Mouse (Mus musculus) CH12.LX (cell line): Measurements from ENCODE around the gene Gm49383. TPM values are rescaled to one million over a fixed set of nuclear protein-coding genes. Genes with fewer than 3 reads are reported as not detected.

Source experiments
- DNase-seq: peaks from one replicate; pipeline ENCODE4 v3.0.0-alpha.2; 2013; ENCODE audit errors: extremely low read depth
- H3K27ac ChIP-seq: 2 replicates; pipeline ENCODE4 v1.5.1; 2012; ENCODE audit warnings: low read depth, mild to moderate bottlenecking, control low read depth, moderate library complexity; ENCODE audit not compliant: insufficient read depth
- H3K27me3 ChIP-seq: replicated peaks from 2 replicates; pipeline ENCODE3; 2012; ENCODE audit warnings: inconsistent platforms
- H3K36me3 ChIP-seq, 2 experiments: replicated peaks in 1 of 2; 2 replicates each; pipeline versions ENCODE3 to v1.6.1; 2012; ENCODE audit warnings: inconsistent platforms in 1 of 2, low read length in 1 of 2, mild to moderate bottlenecking in 1 of 2, mixed read lengths in 1 of 2, moderate library complexity in 1 of 2; ENCODE audit not compliant: control insufficient read depth in 1 of 2, insufficient read depth in 1 of 2
- H3K4me1 ChIP-seq, 2 experiments: 2 replicates each; pipeline ENCODE4 v1.6.1; 2012; ENCODE audit warnings: inconsistent platforms in 1 of 2, moderate library complexity in 1 of 2; ENCODE audit not compliant: insufficient read depth in 2 of 2, control insufficient read depth in 1 of 2
- H3K4me2 ChIP-seq: 2 replicates; pipeline ENCODE4 v1.6.1; 2012; ENCODE audit warnings: low read depth, mild to moderate bottlenecking, control low read depth; ENCODE audit not compliant: poor library complexity, insufficient read depth, severe bottlenecking
- H3K4me3 ChIP-seq, 3 experiments: fragments of 150-350 bp in 1 of 3; sonication (generic) in 1 of 3; replicated peaks in 1 of 3; 2 replicates each; pipeline versions ENCODE3 to v1.5.1; 2011 to 2012; ENCODE audit warnings: low read depth in 2 of 3, low read length in 2 of 3, mild to moderate bottlenecking in 2 of 3, moderate library complexity in 2 of 3, control low read depth in 1 of 3, improper control_type of control experiment in 1 of 3, inconsistent platforms in 1 of 3, mixed read lengths in 1 of 3; ENCODE audit not compliant: poor library complexity in 1 of 3
- H3K79me2 ChIP-seq: replicated peaks from 2 replicates; pipeline ENCODE4 v1.6.1; 2012; ENCODE audit warnings: mild to moderate bottlenecking, moderate library complexity; ENCODE audit not compliant: control insufficient read depth, poor library complexity, insufficient read depth, severe bottlenecking; ENCODE audit errors: extremely low read depth
- H3K9ac ChIP-seq: 2 replicates; pipeline ENCODE4 v1.6.1; 2012; ENCODE audit warnings: low read depth, mild to moderate bottlenecking, control low read depth, moderate library complexity; ENCODE audit not compliant: insufficient read depth
- H3K9me3 ChIP-seq: replicated peaks from 2 replicates; pipeline ENCODE3; 2012; ENCODE audit warnings: low read length, inconsistent platforms, mixed read lengths
- BHLHE40 ChIP-seq: IDR thresholded peaks from 2 replicates; pipeline ENCODE4 v1.6.1; 2011; ENCODE audit warnings: mild to moderate bottlenecking, low read depth, low read length, improper control_type of control experiment
- CHD1 ChIP-seq: IDR thresholded peaks from 2 replicates; pipeline ENCODE4 v1.6.1; 2012; ENCODE audit warnings: low read depth, low read length, improper control_type of control experiment, inconsistent platforms
- CHD2 ChIP-seq: IDR thresholded peaks from 2 replicates; pipeline ENCODE4 v1.6.1; 2011; ENCODE audit warnings: low read length, improper control_type of control experiment
- ELF1 ChIP-seq: IDR thresholded peaks from 2 replicates; pipeline ENCODE4 v1.6.1; 2014; ENCODE audit warnings: low read depth, mild to moderate bottlenecking, inconsistent platforms, low read length, improper control_type of control experiment
- HCFC1 ChIP-seq: IDR thresholded peaks from 2 replicates; pipeline ENCODE4 v1.6.1; 2012; ENCODE audit warnings: low read depth, mild to moderate bottlenecking, inconsistent platforms, low read length, improper control_type of control experiment
- IRF4 ChIP-seq: IDR thresholded peaks from 2 replicates; pipeline ENCODE4 v1.6.1; 2014; ENCODE audit warnings: low read depth, mild to moderate bottlenecking, inconsistent platforms, low read length, improper control_type of control experiment
- JUN ChIP-seq: IDR thresholded peaks from 2 replicates; pipeline ENCODE4 v1.6.1; 2011; ENCODE audit warnings: low read depth, mild to moderate bottlenecking, low read length, improper control_type of control experiment, moderate library complexity; ENCODE audit not compliant: insufficient read depth
- KAT2A ChIP-seq: IDR thresholded peaks from 2 replicates; pipeline ENCODE4 v1.6.1; 2012; ENCODE audit warnings: low read length, improper control_type of control experiment, inconsistent platforms; ENCODE audit not compliant: insufficient replicate concordance
- MAFK ChIP-seq: IDR thresholded peaks from 2 replicates; pipeline ENCODE4 v1.6.1; 2011; ENCODE audit warnings: low read length, improper control_type of control experiment; ENCODE audit not compliant: insufficient replicate concordance
- MAX ChIP-seq: IDR thresholded peaks from 2 replicates; pipeline ENCODE4 v1.6.1; 2011; ENCODE audit warnings: low read length, improper control_type of control experiment
- MAZ ChIP-seq: IDR thresholded peaks from 2 replicates; pipeline ENCODE4 v1.6.1; 2012; ENCODE audit warnings: low read depth, mild to moderate bottlenecking, inconsistent platforms, low read length, improper control_type of control experiment, moderate library complexity
- MXI1 ChIP-seq: IDR thresholded peaks from 2 replicates; pipeline ENCODE4 v1.6.1; 2011; ENCODE audit warnings: mild to moderate bottlenecking, low read depth, low read length, improper control_type of control experiment
- MYC ChIP-seq: IDR thresholded peaks from 2 replicates; pipeline ENCODE4 v1.6.1; 2011; ENCODE audit warnings: low read depth, mild to moderate bottlenecking, improper control_type of control experiment, low read length
- NELFE ChIP-seq: IDR thresholded peaks from 2 replicates; pipeline ENCODE4 v1.6.1; 2011; ENCODE audit warnings: low read depth, low read length, improper control_type of control experiment
- NRF1 ChIP-seq: IDR thresholded peaks from 2 replicates; pipeline ENCODE4 v1.6.1; 2014; ENCODE audit warnings: low read depth, mild to moderate bottlenecking, inconsistent platforms, low read length, improper control_type of control experiment, moderate library complexity
- PAX5 ChIP-seq: IDR thresholded peaks from 2 replicates; pipeline ENCODE4 v1.6.1; 2012; ENCODE audit warnings: low read length, inconsistent platforms, mixed read lengths
- POLR2A ChIP-seq: IDR thresholded peaks from 2 replicates; pipeline ENCODE4 v1.6.1; 2011; ENCODE audit warnings: low read depth, mild to moderate bottlenecking, improper control_type of control experiment, low read length
- POLR2AphosphoS2 ChIP-seq: IDR thresholded peaks from 2 replicates; pipeline ENCODE4 v1.6.1; 2011; ENCODE audit warnings: low read depth, low read length, improper control_type of control experiment
- RAD21 ChIP-seq: IDR thresholded peaks from 2 replicates; pipeline ENCODE4 v1.6.1; 2011; ENCODE audit warnings: low read depth, mild to moderate bottlenecking, low read length, improper control_type of control experiment, moderate library complexity
- SIN3A ChIP-seq: IDR thresholded peaks from 2 replicates; pipeline ENCODE4 v1.6.1; 2012; ENCODE audit warnings: low read length, improper control_type of control experiment, inconsistent platforms
- SMC3 ChIP-seq: IDR thresholded peaks from 2 replicates; pipeline ENCODE4 v1.6.1; 2011; ENCODE audit warnings: low read depth, low read length, improper control_type of control experiment
- TBP ChIP-seq: conservative IDR thresholded peaks from 2 replicates; pipeline ENCODE4 v1.6.1; 2011; ENCODE audit warnings: low read depth, low read length, improper control_type of control experiment
- TCF12 ChIP-seq: IDR thresholded peaks from 2 replicates; pipeline ENCODE4 v1.6.1; 2014; ENCODE audit warnings: low read depth, mild to moderate bottlenecking, inconsistent platforms, low read length, improper control_type of control experiment
- UBTF ChIP-seq: IDR thresholded peaks from 2 replicates; pipeline ENCODE4 v1.6.1; 2012; ENCODE audit warnings: low read depth, mild to moderate bottlenecking, inconsistent platforms, low read length, improper control_type of control experiment, moderate library complexity
- USF2 ChIP-seq: conservative IDR thresholded peaks from 2 replicates; pipeline ENCODE4 v1.6.1; 2011; ENCODE audit warnings: low read depth, low read length, improper control_type of control experiment
- ZC3H11A ChIP-seq: IDR thresholded peaks from 2 replicates; pipeline ENCODE4 v1.6.1; 2012; ENCODE audit warnings: low read depth, mild to moderate bottlenecking, inconsistent platforms, low read length, improper control_type of control experiment
- ZMIZ1 ChIP-seq: IDR thresholded peaks from 2 replicates; pipeline ENCODE4 v1.6.1; 2012; ENCODE audit warnings: low read depth, mild to moderate bottlenecking, inconsistent platforms, low read length, improper control_type of control experiment
- dilution Hi-C: fragments of 300-500 bp; cut with MboI; formaldehyde crosslinking; loops from 2 replicates; pipeline ENCODE4 v1.14.3; 2020; ENCODE audit warnings: low sequenced_read_pairs; ENCODE audit not compliant: extremely low pct_unique_long_range_greater_than_20kb, extremely low pct_ligation_motif_present
- in situ Hi-C: fragments of 300-500 bp; cut with MboI; formaldehyde crosslinking; loops from 3 replicates; pipeline ENCODE4 v1.14.3; 2019; ENCODE audit warnings: low sequenced_read_pairs, low pct_ligation_motif_present, low pct_unique_long_range_greater_than_20kb, mixed read lengths
- polyA plus RNA-seq: library from polyadenylated mRNA; unstranded; fragments of >175 nt; gene quantifications from 2 replicates; pipeline ENCODE4 v1.2.1, GENCODE M21; 2012; ENCODE audit warnings: low read depth; ENCODE audit not compliant: insufficient read length
- total RNA-seq, 2 experiments: library from RNA; depleted of rRNA; stranded (reverse); fragments of 300-350 nt in 1 of 2; fragments of >200 nt in 1 of 2; gene quantifications; 2 replicates each; pipeline ENCODE4 v1.2.3; 2012 to 2014

The Gm49383 gene
- total and polyA plus RNA-seq, 3 experiments, result 19.1 to 52.1 (median 21.3) TPM

- peaks cover 14 to 47% of the 10 kb centered on the region in 2 experiments for H3K36me3 ChIP-seq
- in situ Hi-C loops, result no loop called here
- peak within 1 kb of the TSS; percentile 75 to 95 (median 92) for H3K4me3 ChIP-seq
- H3K9me3 ChIP-seq, result no peaks in the 10 kb centered on the region
- H3K27ac ChIP-seq, result peak within 1 kb of the TSS; percentile 72
- H3K4me1 ChIP-seq, result peaks cover 7 to 21% of the 10 kb centered on the region in 2 experiments; a peak in 3 of 4 replicates
- peak within 1 kb of the TSS; percentile 88 for H3K9ac ChIP-seq
- H3K4me2 ChIP-seq, result peak within 1 kb of the TSS; percentile 74
- DNase-seq, result peak; percentile 97
- TF ChIP-seq SMC3 (no peak), UBTF (peak; percentile 85), NRF1 (peak; percentile 27; the same call in 1 of the 2 replicates), JUN (no peak), KAT2A (peak; percentile 60; the same call in 1 of the 2 replicates), ZC3H11A (no peak), PAX5 (no peak), MYC (peak; percentile 76; the same call in 1 of the 2 replicates), TCF12 (peak; percentile 97), MXI1 (peak; percentile 89), ELF1 (peak; percentile 90), NELFE (peak; percentile 98), TBP (peak; percentile 83), POLR2AphosphoS2 (peak; percentile 67; the same call in 1 of the 2 replicates), POLR2A (peak; percentile 97), ZMIZ1 (peak; percentile 98), RAD21 (no peak), MAZ (peak; percentile 40; the same call in 1 of the 2 replicates), CHD1 (no peak), IRF4 (peak; percentile 30), MAFK (no peak), CHD2 (peak; percentile 88), SIN3A (peak; percentile 59; the same call in 1 of the 2 replicates), USF2 (no peak), HCFC1 (peak; percentile 77), MAX (peak; percentile 53; the same call in 1 of the 2 replicates), BHLHE40 (peak; percentile 72)
- dilution Hi-C loops, result no loop called here
- H3K79me2 ChIP-seq, result peaks cover 54% of the 10 kb centered on the region
- H3K27me3 ChIP-seq, result no peaks in the 10 kb centered on the region
These were observed 13.2 kb downstream of the Gm49383 start, which contains the start of the genes Rpl36al and Mgat2 for GRCm38 (mm10) chr12:69183583-69184308. TSS of gene Rpl36al (minus strand) at chr12:69184083. TSS of gene Mgat2 (plus strand) at chr12:69184157.
